Mouse (Mus musculus): ENCODE measurements at regions not wholly inside any gene's neighbourhood (a gene's known extent, or its start where the extent isn't known, plus 50 kb on each side); places are given as distances from the start of the nearest gene placed in this dataset.

DNA sequence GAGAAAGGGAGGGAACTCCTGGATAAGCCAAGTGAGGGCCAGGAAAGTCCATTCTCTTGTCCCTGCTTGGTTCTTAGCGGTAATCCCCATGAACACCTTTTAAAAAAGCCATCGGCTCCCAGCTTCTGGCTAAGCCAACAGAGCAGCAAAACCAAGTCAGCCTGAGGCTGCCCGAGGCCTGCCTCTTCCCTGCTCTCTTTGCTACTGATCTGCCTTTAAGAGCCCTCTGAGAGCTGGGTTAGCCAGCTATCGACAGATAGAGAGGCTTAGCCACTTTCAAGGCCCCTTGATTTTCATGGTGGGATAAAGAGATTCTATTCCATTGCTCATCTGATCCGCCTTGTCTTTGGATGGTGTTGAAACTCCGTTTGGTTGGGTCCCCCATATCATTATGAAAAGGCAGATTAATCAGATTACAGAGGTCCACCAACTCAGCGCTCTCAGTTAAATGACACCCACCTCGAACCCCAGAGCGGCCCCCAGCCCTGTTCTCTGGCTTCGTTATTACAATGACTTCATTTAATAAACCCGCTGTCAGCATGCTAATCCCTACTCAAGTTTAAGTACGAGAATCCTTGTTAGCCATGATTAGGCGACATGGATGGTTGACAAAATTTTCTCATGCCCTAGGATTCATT, 66.1 kb downstream of the Slc4a3 start:
- DNase-seq (ENCODE audit: inconsistent ontology term): no peak

DNA sequence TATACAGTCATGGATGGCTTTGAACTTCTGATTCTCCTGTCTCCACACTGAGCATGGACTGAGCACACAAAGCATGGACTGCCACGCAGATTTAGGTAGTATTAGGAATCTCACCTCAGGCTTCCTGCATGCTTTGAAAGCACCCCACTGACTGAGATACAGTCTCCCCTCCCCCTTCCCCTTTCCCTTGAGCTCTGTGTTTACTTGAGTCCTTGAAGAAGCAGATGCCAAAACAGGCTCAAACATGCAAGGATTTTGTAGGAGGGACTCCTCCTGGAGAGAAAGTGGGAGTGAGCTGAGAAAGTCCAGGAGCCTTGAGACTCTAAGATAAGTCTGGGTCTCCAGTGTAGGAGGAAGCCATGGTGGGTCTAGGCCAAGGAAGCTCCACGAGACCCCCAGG, 67.1 kb downstream of the Slc4a3 start:
- no peak for DNase-seq (ENCODE audit: inconsistent ontology term)

DNA sequence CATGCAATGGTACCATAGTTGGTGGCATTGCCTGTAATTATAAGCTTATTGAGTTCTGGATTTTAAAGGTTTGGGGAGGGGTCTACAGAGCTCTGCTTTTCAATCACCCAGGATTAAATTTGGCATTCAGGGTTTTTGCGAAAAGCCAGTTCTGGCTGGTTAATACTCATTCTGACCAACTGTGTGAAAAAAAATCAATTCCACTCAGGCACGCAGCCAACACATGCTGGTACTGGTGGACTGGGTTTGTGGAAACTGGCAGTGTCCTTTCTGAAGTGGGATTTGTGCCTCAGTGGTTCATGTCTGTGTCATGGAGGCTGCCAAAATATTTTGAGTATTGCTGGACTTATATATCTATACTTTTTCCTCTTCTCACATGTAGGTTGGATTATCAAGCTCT, 70.9 kb downstream of the Slc4a3 start:
- no peak for DNase-seq (ENCODE audit: inconsistent ontology term)

DNA sequence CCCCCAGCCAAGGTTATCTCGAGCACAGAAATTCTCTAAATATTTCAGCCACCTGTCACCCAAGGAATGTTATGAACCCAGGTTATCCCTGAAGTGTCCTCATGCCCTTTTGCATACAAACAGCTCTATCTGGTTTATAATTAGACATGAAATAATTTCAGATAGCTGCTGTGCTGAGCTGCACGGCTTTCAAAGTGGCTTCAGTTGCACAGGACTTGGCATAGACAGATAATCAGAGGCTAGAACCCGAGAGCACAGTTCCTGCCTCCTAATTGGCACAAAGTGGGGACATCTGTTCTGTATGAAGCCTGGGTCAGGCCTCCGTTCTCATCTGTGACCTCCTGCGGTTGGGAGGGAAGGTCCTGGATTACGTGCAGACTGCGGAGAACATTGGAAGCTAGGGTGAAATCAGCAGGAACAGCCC, 72.3 kb downstream of the Slc4a3 start:
- DNase-seq (ENCODE audit: inconsistent ontology term): peak; percentile 77

DNA sequence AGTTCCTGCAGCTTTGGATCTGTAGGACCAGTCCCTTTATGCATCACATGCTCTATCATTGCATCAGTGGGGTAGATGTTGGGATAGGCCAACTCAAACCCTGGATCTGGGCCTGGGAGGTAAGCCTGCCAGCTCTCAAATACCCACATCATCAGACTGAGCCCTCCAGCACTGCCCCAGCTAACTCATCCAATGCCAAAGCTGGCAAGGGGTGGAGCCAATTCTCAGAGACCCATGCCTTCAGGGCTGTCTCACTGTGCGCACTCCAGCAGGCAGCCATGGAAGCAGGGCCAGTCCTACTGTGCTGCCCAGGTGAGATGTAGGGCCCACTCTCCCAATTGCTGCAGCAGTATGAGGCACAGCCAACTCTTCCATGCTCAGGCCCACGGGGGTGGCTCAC, 84.2 kb downstream of the Slc4a3 start:
- no peak for DNase-seq (ENCODE audit: inconsistent ontology term)

DNA sequence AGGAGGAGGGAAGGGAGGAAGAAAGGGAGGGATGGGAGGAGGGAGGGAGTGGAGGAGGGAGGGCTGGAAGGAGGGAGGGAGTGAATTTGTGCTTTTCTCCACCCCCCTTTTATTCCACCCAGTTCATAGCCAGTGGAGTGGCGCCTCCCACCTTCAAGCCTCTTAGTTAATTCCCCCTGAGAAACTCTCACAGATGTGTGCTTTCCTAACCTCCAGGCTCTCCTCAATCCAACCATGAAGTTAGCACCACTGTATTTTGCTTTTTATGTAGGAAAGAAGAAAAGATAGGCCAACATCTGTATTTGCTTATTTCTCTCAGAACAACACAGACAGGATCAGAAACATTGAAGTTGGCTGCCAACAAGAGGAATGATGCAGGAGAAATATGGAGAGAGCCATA, 85.7 kb downstream of the Slc4a3 start:
- DNase-seq (ENCODE audit: inconsistent ontology term): no peak

DNA sequence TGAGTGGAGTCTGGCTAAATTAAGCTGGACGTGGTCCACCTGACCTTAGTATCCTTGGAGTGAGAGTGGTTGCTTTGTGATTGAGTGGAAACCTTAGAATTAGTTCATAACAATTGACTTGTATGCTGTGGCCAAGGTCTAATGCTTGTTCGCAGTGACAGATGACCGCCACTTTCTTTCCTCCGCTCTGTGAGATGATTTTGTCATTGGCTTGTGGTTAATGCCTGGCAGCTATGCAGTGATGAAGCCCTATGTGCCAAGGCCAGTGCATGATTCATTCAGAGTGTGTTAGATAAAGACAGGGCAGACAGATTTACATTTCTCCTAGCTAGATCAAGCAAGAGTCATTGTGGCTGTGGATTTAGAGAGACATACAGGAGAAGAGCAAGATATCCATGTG, 89.5 kb downstream of the Slc4a3 start:
- DNase-seq (ENCODE audit: inconsistent ontology term): no peak

DNA sequence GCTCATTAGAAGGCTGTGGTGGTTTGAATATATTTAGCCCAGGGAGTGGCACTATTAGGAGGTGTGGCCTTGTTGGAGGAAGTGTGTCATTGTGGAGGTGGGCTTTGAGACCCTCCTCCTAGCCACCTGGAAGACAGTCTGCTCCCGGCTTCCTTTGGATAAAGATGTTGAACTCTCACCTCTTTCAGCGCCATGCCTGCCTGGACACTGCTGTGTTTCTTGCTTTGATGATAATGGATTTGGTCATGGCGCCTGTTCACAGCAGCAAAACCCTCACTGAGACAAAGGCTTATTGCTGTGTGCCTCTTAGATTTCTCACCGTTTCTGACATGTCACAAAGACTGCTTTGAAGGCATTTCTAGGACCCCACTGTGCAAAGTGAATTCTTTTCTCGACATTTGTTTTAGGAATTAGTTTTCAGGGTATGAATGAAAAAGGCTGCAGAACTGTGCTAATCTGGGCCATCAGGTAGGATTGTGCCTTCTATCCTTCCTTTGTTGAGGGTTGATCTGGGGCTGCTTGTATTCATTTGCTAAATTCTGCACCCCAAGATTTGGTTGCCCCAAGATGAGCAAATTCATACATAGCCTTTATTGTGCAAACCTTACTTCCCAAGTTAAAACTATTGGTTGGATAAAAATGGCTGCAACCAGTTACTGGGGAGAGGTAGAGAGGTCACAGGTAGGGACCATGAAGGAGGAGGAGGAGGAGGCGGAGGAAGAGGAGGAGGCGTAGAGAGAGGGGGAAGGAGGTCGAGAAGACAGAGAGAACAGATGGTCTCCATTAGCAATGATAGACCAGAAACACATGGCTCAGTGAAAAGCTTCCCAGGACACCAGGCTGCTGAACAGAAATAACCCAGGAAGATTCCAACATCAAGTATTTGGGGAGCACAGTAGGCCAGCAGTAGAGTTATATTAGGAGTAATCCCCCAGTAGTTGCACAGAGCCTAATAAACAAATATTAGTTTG, 93.2 kb downstream of the Slc4a3 start:
- no peak for DNase-seq (ENCODE audit: inconsistent ontology term)

DNA sequence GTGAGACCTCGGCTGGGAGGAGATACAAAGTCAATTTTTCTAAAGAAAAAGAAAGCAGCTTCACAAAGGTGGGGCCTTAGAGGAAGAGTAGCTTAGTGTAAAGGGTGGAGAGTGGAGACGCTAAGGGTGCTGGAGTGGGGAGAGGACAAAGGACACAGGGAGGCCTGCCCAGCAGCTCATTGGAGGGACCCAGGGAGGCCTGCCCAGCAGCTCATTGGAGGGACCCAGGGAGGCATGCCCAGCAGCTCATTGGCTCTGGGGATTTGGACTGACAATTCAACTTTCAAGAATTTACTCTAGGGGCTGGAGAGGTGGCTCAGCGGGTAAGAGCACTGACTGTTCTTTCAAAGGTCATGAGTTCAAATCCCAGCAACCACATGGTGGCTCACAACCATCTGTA, 96.4 kb downstream of the Slc4a3 start:
- DNase-seq (ENCODE audit: inconsistent ontology term): no peak

DNA sequence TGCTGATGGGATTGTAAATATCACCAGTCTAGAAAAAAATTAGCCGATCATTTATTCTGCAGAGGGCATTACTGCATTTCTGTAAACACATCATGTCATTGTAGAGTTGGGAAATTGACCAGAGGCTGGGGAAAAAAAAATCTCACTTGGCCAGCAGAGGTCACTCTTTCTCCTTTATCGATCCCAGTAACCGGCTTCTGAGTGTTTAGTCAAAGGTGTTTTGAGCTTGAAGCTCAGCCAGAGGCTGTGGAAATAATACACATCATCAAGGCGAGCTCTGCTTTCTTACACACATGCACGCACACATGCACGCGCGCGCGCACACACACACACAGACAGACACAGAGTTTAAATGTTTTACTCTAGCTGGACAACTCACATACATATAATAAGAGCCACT, 106.5 kb downstream of the Slc4a3 start:
- peak; percentile 53 for DNase-seq (ENCODE audit: inconsistent ontology term)

DNA sequence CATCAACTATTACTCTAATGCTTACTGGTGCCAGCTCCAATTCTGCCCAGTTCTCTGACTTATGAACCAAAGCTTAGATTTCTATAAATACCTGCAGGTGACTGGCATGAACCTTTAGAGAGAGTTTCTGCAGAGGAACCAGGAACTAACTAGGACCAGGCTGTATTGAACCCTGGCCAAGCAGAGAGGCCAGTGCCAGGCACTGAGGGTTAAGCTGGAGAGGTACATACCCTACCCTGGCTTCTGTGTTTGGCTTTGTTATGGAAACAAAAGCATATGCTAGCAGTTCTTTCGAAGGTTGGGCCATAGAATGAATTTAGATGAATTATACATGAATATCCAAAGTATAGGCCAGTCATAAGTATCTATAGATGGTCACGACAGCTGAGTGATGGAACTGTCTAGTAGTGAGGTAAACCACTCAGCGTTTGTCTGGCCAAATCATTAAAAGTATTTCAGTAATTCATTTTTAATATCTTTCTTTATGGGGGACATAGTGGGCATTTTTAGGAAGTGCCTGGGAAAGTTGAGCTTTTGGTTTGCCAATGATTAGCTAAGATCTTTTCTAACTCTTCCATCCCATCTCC, 107.0 kb downstream of the Slc4a3 start:
- no peak for DNase-seq (ENCODE audit: inconsistent ontology term)

DNA sequence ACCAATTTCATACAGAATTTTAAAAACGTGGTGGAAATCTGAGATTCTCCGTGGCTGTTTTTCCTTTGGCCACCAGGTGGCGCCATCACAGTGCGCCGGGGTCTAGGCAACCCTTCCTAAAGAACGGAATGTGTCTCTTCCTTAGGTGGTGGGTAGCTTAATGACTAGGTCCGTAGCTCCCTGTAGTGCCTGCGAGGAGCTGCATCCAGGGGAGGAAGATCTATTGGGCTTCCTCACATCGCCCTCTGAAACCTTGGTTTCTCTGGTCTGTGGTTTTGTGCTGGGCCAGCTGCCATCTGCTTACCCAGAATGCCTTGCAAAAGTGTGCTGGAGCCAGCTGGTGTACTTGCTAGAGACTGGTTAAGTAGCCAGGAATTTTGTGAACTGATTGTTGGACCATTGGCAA, 107.6 kb downstream of the Slc4a3 start:
- peak; percentile 82 for DNase-seq (ENCODE audit: inconsistent ontology term)

DNA sequence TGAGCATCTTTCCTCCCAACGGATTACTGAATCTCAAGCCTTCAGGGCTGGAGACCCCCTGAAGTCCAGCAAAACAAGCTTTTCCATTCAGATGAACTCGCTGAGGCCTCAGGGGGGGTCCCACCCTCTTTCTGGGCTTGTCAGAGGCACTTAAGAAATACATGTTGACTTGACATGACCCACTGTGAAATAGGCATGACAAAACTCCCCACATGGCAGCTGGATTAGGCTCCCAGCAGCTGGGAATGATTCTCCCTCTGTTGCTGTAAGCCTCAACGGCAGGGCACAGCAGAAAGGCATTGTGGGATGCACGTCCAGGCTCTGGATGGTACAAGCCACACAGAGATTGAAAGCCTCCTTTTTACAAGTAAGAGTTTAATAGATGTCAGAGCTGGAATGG, 110.5 kb downstream of the Slc4a3 start:
- DNase-seq (ENCODE audit: inconsistent ontology term): no peak

DNA sequence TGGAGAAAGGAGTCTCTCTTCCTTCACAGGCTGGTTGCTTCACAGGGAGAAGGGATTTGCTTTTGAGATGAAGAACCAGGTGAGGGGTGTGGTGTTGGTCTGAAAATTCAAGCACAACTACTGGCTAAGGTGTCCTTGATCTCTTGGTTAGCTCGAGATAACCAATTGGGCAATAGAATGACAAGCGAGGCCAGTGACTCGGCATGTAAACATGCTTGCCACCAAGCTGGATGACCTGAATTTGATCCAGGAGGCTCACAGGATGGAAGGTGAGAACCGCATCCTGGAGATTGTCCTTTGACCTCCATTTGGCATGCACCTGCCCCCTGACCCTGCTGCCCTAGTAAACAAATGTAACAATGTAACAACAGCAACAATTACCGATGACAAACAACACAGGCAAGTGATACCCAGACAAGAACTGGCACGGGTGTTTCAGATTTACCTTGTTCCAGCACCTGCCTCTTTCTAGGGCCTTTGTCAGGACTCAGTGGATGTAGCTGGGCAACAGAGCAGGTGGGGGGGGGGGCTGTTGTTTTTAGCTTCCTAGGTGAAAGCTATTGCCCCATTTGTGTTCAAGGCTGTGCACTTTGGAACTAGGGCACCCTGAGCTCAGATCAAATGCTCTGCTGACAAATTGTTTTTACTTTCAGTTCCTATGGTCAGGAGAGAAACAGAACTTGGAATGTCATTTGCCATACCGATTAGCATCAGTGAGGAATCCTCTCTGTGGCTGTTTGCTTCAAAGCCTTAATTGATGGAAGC, 114.5 kb downstream of the Slc4a3 start:
- DNase-seq (ENCODE audit: inconsistent ontology term): no peak

DNA sequence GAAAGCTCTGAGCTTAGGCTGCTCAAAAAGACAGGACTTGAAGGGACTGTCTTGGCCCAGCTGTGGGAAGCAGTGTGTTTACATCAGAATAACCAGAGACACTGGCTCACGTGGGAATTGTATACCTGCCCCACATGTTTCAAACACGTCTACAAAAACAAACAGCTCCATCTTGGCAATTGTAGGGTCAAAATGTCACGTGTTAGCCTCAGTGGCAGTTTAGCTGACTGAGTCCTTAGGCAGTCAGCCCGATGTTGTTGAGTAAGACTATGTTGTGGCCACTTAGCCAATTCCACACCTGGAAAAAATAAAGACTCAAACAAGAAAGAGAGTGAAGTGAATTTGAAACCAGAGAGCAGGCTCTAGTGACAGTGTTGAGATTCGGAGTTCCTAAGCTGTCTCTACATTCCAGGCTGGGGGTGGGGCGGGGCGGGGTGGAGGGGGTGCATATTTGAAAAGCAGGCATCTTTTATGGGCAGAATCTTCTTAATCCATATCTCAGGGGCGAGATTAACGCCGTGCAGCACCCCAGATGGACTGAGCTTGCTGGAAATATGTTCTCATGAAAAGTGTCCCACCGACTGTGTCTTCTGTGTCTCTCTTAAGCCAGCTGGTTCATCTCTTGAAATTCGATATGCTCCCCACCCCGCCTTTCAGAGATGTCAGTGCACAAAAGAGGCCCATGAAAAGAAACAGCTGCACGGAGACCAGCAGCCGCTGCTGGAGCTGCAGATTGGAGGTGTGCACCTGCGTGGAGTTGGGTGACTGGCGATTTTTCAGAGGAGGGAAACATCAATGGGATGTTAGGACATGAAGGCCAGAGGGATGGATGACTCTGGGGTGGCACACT, 116.3 kb downstream of the Slc4a3 start:
- DNase-seq (ENCODE audit: inconsistent ontology term): no peak

DNA sequence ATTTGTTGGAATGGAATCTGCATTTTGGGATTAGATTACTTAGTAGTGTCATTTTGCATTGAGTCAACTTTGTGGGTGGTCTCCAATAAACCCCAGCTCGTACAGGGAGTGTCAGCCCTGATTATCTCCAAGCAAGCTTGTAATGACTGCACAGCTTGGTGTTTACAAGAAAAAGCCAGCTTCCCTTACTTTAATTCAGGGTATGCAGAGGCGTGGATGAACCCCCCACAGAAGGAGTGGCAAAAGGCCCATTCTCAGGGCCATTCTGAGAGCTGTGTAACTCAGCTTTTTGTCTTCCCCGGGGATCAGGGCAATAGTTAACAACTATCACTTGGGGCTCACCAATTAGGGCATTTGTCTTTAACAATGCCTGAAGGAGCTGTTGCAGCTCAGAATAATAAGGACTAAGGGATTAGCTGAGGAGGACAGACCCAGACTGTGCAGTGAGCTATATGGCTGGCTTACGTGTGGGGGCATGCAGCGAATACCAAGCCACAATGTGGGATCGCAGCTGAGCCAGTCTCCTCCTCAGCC, 121.7 kb downstream of the Slc4a3 start:
- DNase-seq (ENCODE audit: inconsistent ontology term): peak; percentile 65

DNA sequence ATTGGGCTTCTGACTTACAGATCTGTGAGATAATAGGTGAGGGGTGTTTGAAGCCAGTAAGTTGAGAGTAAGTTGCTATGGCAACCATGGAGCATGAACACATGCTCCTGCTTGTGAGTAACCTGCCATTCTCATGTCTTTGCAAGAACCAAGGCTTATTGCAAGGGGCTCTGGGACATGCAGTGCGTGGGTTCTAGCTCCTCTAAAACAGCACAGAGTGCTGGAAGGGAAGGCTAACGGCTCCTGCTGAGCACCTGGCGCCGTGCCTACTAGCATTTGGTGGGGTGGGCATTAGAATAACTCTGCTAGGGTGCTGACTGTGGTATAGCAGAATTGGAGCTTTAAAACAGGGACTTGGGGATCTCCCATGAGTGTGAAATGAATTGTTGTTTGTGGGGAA, 130.2 kb downstream of the Slc4a3 start:
- no peak for DNase-seq (ENCODE audit: inconsistent ontology term)

DNA sequence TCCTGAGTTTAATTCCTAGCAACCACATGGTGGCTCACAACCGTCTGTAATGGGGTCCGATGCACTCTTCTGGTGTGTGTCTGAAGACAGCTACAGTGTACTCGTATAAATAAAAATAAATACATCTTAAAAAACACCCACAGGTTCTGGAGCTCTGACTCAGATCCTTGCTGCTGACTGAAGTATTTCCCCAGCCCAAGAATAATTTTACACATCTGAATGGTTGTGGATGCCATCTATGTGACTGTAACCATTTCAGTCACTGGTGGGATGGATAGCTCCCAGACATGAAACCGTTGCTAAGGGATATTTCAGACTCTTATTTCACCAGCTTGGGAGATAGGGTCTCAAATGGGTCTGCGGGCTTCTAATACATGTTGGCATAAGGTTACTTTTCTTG, 131.6 kb downstream of the Slc4a3 start:
- no peak for DNase-seq (ENCODE audit: inconsistent ontology term)

DNA sequence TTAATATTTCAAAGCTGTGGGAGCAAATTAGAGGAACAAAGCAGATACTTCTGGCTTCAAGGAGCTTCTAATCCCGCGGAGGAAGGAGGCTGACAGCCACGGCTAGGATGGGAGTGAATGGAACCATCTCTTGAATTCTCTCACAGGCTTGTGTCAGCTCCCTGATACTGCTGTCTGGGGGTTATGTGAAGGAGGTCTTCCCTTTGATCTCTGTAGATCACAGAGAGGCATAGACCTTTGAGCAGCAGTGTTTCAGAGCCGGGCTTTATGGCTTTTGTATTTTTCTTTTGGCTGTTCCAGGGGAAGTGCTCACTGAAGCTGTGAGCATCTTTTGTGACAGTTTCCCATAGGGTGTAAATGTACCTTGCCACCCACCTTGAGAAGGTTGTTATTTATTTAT, 132.2 kb downstream of the Slc4a3 start:
- no peak for DNase-seq (ENCODE audit: inconsistent ontology term)

DNA sequence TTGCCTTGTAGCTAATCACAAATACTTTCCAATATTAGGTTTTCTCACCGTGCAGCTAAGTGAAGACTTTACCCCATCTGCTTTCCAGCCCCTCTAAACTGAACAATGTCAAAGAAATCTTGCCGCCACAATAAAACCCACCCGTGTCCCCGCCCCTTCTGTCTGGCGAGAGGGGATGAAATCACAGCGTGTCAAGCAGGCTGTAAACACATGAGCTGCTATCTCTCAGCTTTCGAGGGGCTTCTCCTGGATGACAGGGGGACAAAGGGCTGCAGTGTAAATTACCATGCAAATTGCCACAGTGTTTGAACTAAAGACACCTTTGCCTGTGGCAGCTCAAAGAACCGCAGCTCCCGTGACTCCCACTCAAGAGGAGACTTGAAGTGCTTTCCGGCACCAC, 134.3 kb downstream of the Slc4a3 start:
- no peak for DNase-seq (ENCODE audit: inconsistent ontology term)

DNA sequence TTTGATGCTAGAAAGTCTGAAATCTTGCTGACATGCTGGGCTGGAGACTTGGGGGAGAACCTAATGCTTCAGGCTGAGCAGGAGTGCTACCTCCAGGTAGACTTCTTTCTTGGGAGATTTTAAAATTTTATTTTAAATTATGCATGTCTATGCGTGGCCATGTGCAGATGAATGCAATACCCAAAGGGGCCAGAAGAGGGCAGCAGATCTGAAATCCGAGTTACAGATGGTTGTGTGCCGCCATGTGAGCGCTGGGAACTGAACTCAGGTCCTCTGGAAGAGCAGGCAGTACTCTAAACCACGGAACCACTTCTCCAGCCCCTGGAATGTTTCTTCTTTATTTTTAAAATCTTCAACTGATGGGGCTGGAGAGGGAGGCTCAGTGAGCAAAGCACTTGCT, 135.8 kb downstream of the Slc4a3 start:
- no peak for DNase-seq (ENCODE audit: inconsistent ontology term)

All from Muller cell, postnatal 12 days (primary cell).